Mouse (Mus musculus): ENCODE results near the gene Tcte2.

- TF ChIP-seq CTCF (IDR thresholded peaks at IDR 0.05; ENCODE audit: extremely low read depth, insufficient read length, insufficient replicate concordance, low read depth, low read length), result no peak
- no peak for TF ChIP-seq POLR2A (IDR thresholded peaks at IDR 0.05; ENCODE audit: low read depth, low read length)
Observed at GRCm38 (mm10) chr17:13714654-13715053, 47.0 kb downstream of the Tcte2 start.
